Mouse (Mus musculus): ENCODE measurements around the gene Hrasls5.

Gene Hrasls5

DNA sequence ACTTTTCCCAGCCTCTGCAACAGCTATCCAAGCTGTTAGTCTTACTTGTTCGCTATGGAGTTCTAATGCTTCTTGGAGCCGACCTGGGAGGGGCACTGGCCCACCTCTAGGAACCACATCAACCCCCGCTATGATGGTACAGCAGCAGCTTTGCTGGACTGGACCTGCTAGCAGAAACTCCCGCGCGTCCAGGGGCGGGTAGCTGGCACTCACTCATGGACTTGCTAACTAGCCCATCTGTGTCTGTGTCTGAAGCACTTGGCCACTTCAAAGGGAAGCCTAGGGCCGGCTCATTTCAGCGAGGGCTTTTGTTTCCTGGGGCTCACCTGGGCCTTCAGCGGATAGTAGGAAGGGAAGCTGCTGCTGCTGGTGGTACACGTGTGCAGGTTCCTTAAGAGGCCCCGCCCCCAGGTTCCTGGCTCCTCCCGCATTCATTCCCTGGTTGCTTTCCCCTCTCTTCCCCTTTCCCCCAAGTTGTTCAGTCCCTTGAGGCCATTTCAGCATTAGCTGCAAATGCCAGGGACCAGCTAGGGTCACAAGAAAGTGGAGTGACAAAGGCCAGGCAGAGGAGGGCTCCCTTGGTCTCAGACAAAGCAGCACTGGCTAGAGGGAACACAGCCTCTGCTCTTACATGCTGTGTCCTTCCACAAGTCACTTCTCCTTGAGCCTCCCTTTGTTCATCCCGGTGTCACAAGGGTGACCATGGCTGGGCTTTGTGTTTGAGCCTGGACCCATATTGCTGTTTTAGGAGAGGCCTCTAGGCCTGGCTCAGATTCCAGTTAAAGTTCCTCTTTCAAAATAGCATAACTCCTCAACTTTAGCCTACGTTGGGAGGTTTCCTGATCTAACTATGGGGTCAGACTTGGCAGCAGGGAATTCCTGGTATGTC is 5.3 kb upstream of the Hrasls5 start, which contains the start of gene Lgals12:
Gene Lgals12 (minus strand): TSS at position 393 of the 889 bp plus-strand sequence.
- intact Hi-C loops (cut with DNase I): no loop called here

DNA sequence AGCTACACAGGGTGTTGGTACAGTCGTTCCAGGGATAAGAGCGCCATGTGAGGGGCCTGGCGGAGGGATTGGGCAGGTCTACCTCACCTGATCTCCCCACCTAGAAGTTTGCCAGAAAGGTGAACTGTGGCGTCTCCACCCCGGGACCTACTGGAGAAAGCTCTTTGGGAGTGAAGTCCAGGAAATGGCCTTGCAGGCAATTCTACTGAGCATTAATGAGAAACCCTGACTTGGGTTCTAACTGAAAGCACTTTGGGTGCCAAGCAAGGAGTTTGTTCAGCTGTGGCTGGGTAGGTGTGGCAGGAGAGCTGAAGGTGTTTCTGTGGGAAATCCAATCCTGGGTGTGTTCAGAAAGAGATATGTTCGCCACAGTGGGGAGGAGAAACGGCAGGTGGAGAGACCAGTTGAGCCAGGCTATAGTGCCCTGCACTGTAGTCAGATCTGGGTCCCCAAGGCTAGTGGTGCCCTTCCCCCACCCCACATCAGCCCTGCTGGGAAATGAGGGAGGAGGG is 4.6 kb upstream of the Hrasls5 start:
- intact Hi-C loops (cut with DNase I): no loop called here

DNA sequence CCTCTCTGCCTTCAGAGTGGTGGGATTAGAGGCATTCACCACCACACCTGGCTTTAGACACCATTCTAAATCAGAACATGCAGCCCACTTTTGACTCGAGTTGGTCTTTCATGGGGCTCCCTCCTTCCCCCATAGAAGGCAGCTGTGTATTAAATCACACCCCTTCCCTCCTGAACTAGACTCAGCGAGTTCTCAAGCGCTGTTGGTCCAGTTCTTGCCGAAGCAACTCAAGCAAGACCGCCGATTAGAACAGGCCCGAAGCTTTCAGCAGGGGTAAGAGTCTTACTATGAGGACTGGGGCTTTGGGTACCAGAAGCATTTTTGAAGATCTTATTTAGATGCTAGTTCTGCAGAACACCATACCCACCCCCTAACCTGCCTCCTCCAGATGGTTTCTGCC is 810 bp downstream of the Hrasls5 start:
- intact Hi-C loops (cut with DNase I): no loop called here

DNA sequence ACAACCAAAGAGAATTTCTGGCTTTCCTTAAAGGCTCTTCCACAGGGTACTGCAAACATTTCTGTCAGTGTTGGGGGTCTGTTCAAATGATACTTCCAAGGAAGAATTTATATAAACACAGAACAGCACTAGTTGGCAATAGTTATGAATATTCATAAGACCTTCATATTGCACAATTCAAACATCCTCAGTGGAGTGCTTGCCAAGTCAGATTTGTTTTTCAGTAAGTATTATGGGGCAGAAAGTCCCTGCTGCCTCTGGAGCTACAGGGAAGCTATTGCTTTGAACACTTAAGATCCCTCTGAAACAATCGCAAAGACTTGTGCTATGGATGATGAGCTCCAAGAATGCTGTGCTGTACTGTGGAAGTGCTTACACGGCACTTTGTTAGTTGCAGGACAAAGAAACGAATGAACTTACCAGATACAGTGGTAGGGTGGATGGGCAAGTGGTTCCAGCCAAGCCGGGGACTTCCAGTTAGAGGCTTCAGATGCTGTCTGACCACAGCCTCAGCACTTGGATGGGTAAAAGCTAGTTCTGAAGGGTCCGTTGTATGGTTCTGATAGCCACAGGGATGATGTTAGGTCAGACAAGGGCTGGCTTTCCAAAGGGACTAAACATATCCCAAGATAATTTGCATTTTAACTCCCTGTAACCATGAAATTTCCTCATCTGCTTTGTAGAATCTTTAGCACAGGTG is 4.0 kb downstream of the Hrasls5 start:
- intact Hi-C loops (cut with DNase I): loop anchor here (5.0 kb wide), 1 partner anchor 89 kb away; no protein-coding TSS in a partner anchor

- intact Hi-C loops (cut with DNase I): loop anchor here (5.0 kb wide), 1 partner anchor 90 kb away; no protein-coding TSS in a partner anchor
Observed at GRCm38 (mm10) chr19:7617085-7617484, 4.7 kb downstream of the Hrasls5 start.

GRCm38 (mm10) chr19:7617696-7618095 is 5.4 kb downstream of the Hrasls5 start:
- intact Hi-C loops (cut with DNase I): loop anchor here (5.0 kb wide), 1 partner anchor 90 kb away; no protein-coding TSS in a partner anchor

DNA sequence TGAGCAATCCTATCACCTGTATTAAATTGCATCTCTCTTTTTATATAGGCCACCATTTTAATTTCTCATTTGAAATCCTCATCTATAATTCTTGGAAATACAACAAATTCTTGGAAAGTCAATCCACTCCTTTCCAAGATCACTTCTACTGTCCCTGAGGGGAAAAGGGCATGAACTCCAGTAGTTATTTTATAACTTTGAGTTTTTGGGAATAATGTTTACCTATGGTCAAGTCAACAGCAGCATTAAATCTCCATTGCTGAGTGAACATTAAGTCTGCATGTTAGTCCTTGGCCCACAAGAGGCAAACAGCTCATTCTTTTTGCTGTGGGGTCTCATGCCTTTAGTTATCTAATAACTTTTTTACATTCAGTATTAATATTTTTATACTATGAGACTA is 20.7 kb downstream of the Hrasls5 start:
- intact Hi-C loops (cut with DNase I): no loop called here

DNA sequence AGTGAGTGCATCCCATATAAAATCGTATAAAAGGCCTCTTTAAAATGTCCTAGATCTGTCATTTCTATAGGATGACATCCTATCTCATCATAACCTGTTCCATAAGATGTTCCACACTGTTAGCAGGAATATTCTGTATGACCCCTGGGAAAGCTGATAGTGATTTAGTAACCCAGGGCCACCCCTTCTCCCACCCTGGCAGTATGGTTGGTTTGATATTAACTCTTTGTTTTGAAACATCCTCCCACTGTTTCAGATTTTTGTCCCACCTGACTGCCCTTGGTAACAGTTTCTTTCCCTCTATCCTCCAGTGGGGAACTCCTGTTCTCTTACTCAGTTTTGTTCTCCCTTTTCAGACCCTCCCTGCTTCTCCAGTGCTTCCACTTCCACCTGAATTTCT is 21.4 kb downstream of the Hrasls5 start:
- intact Hi-C loops (cut with DNase I): no loop called here

- intact Hi-C loops (cut with DNase I): no loop called here
Observed at GRCm38 (mm10) chr19:7648913-7649666, 36.7 kb downstream of the Hrasls5 start.

DNA sequence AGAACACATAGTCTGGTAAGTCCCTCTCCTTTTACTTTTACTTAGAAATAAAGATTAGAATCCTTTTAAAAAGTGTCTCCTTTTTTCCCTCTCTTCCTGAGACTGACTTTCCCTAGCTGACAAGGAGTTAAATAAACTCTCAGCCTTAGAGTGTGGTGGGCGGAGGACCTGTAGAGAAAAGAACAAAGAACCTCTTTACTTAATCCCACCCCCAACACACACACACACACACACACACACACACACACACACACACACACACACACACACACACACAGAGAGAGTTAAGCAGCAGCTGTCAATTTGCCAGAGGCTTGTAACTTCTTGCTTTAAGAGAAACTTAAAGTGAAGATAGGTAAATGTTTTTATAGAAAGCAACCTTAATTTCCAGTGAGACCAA is 59.7 kb downstream of the Hrasls5 start:
- intact Hi-C loops (cut with DNase I): no loop called here

GRCm38 (mm10) chr19:7687988-7688387 is 75.6 kb downstream of the Hrasls5 start:
- intact Hi-C loops (cut with DNase I): no loop called here
